Mouse (Mus musculus): ENCODE measurements around the gene Cpm. TPM values are rescaled to one million over a fixed set of nuclear protein-coding genes. Genes with fewer than 3 reads are reported as not detected.

The Cpm gene
- total RNA-seq, 2 experiments from 2014 or later, result 2.2 to 2.9 TPM

DNA sequence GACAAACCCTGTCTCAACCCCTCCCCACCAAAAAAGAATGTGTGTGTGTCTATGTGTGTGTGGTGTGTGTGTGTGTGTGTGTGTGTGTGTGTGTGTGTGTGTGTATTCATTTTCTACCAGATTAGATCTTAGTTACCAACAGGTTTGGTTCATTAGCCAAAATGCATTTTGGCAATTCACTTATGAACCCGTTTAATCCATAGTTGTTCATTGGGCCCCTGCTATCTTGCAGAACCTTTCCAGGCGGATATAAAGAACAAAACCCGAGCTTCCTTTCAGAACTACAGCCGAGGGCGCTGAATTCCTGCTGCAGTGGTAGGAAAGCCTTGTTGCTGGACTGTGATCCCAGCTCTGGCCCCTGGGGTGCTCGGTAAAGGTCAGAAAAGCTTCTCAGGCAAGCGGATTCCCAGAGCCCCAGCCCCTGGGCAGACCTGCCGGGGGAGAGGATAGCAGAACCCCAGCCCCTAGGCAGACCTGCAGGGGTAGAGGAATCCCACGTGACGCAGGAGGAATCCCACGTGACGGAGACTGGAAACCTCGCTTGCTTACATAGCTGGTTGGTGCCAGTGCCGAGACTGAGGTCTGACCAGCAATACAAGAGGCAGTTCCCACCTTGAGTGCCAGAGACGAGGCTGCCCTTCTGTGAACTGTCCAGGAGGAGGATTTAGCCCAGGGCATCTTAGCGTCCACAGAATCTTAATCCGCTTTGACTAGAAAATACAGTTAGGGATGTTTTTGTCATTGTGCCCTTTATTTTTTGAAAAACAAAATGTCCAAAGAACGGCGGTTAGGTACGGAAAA, 12.3 kb downstream of the Cpm start:
- Histone ChIP-seq H3K4me3 (peak overlapping the region; percentile 57), H3K27ac (peak overlapping the region; percentile 73)
- intact Hi-C loops (cut with DNase I), result no loop called here
- TF ChIP-seq CTCF (IDR thresholded peaks at IDR 0.05), result no peak
- no peak for DNase-seq

DNA sequence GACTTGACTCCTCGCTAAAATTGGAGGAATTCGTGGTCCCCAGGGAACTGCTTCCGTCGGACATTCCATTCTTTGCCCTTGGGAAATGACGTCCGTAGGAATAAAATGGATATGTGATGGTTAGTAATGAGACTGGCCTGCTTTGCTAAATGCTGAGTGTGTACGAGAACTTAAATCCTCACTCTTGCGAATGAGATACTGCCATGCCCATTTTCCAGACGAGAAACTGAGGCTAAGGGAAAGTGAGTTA, 12.8 kb downstream of the Cpm start:
- Histone ChIP-seq H3K27ac (peak overlapping the region; percentile 73), H3K4me3 (peak overlapping the region; percentile 57)
- TF ChIP-seq CTCF (IDR thresholded peaks at IDR 0.05), result no peak
- no peak for DNase-seq
- intact Hi-C loops (cut with DNase I), result no loop called here

DNA sequence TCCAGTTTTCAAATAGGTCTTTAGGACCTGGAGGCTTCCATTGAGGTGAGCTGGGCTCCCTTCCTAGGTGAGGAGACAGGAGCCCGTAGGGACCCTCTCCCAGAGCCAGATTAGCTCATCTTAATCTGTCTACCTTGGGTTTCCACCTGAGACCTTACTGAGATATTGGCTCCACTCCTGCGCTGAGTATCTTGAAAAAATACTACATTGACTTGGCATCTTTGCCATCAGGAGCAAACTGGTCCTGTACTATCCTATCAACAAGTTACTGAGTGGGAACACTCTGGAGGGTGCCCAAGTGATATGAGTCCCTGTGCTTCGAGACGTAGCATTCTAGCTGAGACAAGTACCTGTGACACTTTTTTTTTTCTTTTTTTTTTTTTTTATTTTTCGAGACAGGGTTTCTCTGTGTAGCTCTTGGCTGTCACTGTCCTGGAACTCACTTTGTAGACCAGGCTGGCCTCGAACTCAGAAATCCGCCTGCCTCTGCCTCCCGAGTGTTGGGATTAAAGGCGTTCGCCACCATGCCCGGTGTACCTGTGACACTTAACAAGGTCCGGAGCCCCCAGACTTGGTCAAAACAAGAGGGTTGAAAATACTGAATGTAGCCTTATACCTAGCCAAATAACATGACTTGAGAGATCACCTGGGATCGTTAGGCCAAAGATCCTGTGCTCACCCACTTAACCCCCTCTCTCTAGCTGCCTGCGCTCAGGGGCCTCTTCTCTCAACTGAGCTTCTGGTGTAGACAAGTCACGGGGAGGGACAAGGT, 13.4 kb downstream of the Cpm start:
- TF ChIP-seq CTCF (IDR thresholded peaks at IDR 0.05), result no peak
- DNase-seq, result no peak
- Histone ChIP-seq H3K27ac (peak overlapping the region; percentile 73), H3K4me3 (peak overlapping the region; percentile 57)
- intact Hi-C loops (cut with DNase I), result no loop called here

GRCm38 (mm10) chr10:117643302-117643701, 14.0 kb downstream of the Cpm start:
- intact Hi-C loops (cut with DNase I), result no loop called here
- no peak for DNase-seq
- Histone ChIP-seq H3K4me3 (no peak overlapping the region), H3K27ac (peak overlapping the region; percentile 31; the same call in 1 of the 2 replicates)
- no peak for TF ChIP-seq CTCF (IDR thresholded peaks at IDR 0.05)

DNA sequence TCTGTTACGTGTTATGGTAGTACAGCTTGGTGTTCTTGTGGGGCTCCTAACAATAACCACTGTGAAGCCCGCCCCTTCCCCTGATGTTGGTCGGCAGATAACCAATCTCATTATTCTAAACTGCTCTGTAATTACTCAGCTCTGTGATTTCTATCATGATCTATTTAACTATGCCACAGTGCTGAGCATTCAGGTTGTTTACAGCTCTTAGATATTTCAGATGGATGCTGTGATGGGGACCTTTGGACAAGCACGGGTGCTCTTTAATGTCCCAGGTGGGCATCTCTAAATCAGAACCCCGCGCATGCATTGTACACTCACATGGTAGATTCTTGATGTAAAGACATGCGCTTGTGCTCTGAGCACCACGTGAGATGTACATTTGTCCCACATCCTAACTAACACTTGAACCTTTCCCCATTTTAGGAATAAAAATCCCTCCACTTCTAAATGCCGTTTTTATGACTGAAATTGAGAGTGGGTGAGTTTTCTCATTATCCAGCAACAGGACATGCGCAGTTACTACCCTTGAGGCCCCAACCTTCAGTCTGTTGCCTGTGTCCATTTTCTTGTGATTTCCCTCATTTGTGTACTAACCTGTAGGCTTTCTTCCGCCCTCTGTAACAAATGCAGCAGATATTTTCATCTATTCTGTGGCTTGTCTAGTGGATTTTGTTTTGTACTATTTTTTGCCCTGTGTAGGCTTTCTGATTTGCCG, 14.6 kb downstream of the Cpm start:
- peak overlapping the region; percentile 31; the same call in 1 of the 2 replicates for H3K27ac ChIP-seq
- DNase-seq, result no peak
- no peak for TF ChIP-seq CTCF (IDR thresholded peaks at IDR 0.05)
- intact Hi-C loops (cut with DNase I), result no loop called here
- no peak overlapping the region for H3K4me3 ChIP-seq

DNA sequence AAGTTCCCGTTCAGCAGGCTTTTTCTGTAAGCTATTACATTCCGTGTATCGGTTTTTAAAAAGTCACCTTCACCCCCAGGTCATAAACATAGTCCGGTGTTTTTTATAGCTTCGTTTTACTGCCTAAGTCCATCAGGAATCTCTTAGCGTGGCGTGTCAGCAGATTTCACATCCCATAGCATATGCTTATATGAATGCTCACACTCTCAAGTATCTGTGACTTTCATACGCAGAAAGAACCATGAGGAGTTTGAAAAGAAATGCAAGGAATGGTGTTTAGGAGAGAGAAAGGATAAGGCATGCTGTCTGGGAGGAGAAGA, 15.1 kb downstream of the Cpm start:
- DNase-seq, result no peak
- Histone ChIP-seq H3K4me3 (no peak overlapping the region), H3K27ac (no peak overlapping the region)
- no peak for TF ChIP-seq CTCF (IDR thresholded peaks at IDR 0.05)
- intact Hi-C loops (cut with DNase I), result no loop called here

- no peak for DNase-seq
- no peak for TF ChIP-seq CTCF (IDR thresholded peaks at IDR 0.05)
- intact Hi-C loops (cut with DNase I), result no loop called here
- Histone ChIP-seq H3K27ac (no peak overlapping the region), H3K4me3 (no peak overlapping the region)
Observed at GRCm38 (mm10) chr10:117644828-117645227, 15.5 kb downstream of the Cpm start.

DNA sequence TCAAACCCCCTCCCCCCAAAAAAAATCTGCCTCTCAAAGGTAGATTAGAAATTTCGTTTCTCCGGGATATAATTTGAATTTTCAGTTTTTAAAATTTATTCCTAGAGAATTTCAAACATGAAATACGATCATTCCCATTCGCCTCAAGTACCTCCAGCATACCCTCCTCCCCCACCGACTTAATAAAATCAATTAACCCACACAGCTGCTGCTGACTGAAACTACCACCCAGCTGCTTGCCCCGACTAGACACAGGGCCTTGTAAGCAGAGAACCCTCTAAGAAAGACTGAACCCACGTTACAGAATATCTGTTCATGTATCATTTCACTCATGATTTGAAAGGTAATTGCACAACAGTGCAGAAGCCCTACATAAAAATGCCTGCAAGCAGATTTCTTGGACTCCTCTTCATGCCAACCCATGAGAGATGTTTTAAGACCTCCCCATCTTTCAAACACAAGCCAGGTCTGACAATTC, 16.2 kb downstream of the Cpm start:
- intact Hi-C loops (cut with DNase I), result no loop called here
- DNase-seq, result no peak
- TF ChIP-seq CTCF (IDR thresholded peaks at IDR 0.05), result no peak
- Histone ChIP-seq H3K4me3 (no peak overlapping the region), H3K27ac (no peak overlapping the region)

- DNase-seq, result no peak
- intact Hi-C loops (cut with DNase I), result no loop called here
- no peak overlapping the region for H3K4me3 ChIP-seq
- no peak overlapping the region for H3K27ac ChIP-seq
- TF ChIP-seq CTCF (IDR thresholded peaks at IDR 0.05), result no peak
Observed at GRCm38 (mm10) chr10:117646482-117647157, 17.3 kb downstream of the Cpm start.

DNA sequence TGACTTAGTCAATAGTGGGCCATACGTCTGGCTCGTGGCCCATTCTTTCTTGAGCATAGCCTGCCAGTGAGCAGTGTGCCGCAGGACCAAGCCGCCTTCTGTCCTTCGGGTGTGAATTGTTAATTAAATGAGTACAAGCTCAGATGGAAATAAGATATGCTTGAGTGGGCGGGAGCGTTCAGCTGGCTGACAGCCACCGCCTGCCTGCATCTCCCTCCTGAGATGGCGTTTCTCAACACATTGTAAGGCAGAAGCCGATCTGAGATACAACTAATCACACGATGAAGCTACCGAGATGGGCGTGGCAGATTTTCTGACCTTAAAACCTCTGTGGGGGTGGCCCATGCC, 17.8 kb downstream of the Cpm start:
- intact Hi-C loops (cut with DNase I), result no loop called here
- no peak for TF ChIP-seq CTCF (IDR thresholded peaks at IDR 0.05)
- Histone ChIP-seq H3K27ac (no peak overlapping the region), H3K4me3 (no peak overlapping the region)
- DNase-seq, result no peak

DNA sequence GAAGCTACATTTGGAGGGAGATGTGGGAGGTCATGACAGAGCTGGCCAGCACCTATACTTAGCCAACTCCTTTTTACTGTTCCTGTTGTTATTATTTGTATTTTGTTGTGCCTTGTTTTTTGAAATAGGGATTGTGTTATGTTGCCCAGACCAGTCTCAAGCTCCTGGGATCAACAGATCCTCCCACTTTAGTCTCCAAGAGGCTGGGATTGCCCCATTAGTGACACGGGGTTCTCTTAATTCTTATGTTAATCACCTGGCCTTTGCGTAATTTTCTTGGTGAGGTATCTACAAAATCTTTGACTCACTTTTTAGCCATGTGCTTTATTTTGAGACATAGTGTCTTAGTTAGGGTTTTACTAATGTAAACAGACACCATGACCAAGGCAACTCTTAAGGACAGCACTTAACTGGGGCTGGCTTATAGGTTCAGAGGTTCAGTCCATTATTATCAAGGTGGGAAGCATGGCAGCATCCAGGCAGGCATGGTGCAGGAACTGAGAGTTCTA, 18.7 kb downstream of the Cpm start:
- no peak overlapping the region for H3K27ac ChIP-seq
- no peak for TF ChIP-seq CTCF (IDR thresholded peaks at IDR 0.05)
- H3K4me3 ChIP-seq, result no peak overlapping the region
- intact Hi-C loops (cut with DNase I), result no loop called here
- DNase-seq, result no peak

DNA sequence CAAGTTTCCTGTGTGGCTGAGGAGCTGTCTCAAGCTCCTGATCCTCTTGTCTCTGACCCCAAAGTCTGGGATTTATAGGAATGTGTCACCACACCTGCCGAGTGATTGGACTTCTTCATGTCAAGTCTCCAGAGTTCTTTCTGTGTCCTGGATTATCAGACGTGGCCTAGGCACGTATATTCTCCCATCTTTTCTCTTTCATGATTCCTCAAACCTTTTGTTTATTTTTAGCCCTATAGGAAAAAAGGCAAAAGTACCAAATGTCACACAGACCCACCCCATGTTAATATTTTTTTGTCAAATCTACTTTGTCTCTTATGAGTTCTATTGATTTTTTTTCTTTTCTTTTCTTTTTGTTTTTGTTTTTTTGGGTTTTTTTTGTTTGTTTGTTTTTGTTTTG, 19.3 kb downstream of the Cpm start:
- no peak overlapping the region for H3K4me3 ChIP-seq
- no peak for TF ChIP-seq CTCF (IDR thresholded peaks at IDR 0.05)
- no peak overlapping the region for H3K27ac ChIP-seq
- no peak for DNase-seq
- intact Hi-C loops (cut with DNase I), result no loop called here

Measured in gastrocnemius, adult 2 months (tissue).